In genomic region chr7:120862626-120863025, GRCm38 (mm10) we compare ENCODE assay signal across 12 mouse cellular contexts. TPM values are rescaled to one million over a fixed set of nuclear protein-coding genes. Genes with fewer than 3 reads are reported as not detected.
DNase-seq lines count a peak whose midpoint lies in the region; ATAC-seq and TF ChIP-seq lines count a peak whose summit lies in the region.
"Had no signal": no experiment of that assay in that cellular context is flagged by ENCODE, and none has a peak within 500 bp of the region (broad histone marks: within the 10 kb centered on the region; RNA-seq: fewer than 3 reads in every experiment).

No protein-coding gene starts in this region.

- no peak for TF ChIP-seq CTCF in liver, postnatal 0 days (IDR thresholded peaks at IDR 0.05; ENCODE audit: low read depth)

- H3K4me2 ChIP-seq in kidney, embryonic 14.5 days (replicated peaks; ENCODE audit: low read depth, low read length): no peak overlapping the region
- no peak overlapping the region for H3K4me2 ChIP-seq in embryonic facial prominence, embryonic 11.5 days (ENCODE audit: low read depth, low read length)
- H3K4me2 ChIP-seq in liver, postnatal 0 days (ENCODE audit: low read depth, low read length): peak overlapping the region; percentile 59

- no peak for TF ChIP-seq EP300 in liver, postnatal 0 days (IDR thresholded peaks at IDR 0.05; ENCODE audit: low read depth)

- 0 out of 2 replicates have a peak overlapping the region, but pooled peaks have one; percentile 12 for H3K9ac ChIP-seq in kidney, embryonic 14.5 days (ENCODE audit: low read depth, low read length)
- no peak overlapping the region for H3K9ac ChIP-seq in embryonic facial prominence, embryonic 11.5 days (replicated peaks; ENCODE audit: low read length)
- H3K9ac ChIP-seq in liver, postnatal 0 days (replicated peaks): peak overlapping the region; percentile 48; the same call in 1 of the 2 replicates

- no peak for DNase-seq in kidney, postnatal 14 days
- DNase-seq in embryonic facial prominence, embryonic 11.5 days (ENCODE audit: low spot score): peak; percentile 81
- peak; percentile 47 for DNase-seq in hindlimb bud, embryonic 11.5 days (ENCODE audit: extremely low spot score, low read depth, low spot score)
- no peak for DNase-seq in liver, postnatal 0 days
- no peak for DNase-seq in frontal cortex, postnatal 36 days (ENCODE audit: low spot score in 2 of 2)
- no peak for DNase-seq in urinary bladder, postnatal 14 days (ENCODE audit: low spot score)
- DNase-seq in lung, postnatal 14 days: no peak
- DNase-seq: adrenal gland, postnatal 36 days; cerebellum, adult 11 months; kidney, adult 2 months had no signal

- H3K4me1 ChIP-seq in kidney, embryonic 14.5 days (ENCODE audit: control insufficient read depth, insufficient read depth, low read length): peaks cover 51% of the 10 kb centered on the region
- peaks cover 10% of the 10 kb centered on the region; the same call in 1 of the 2 replicates for H3K4me1 ChIP-seq in embryonic facial prominence, embryonic 11.5 days (ENCODE audit: control insufficient read depth, insufficient read depth, low read length)
- H3K4me1 ChIP-seq in liver, postnatal 0 days (ENCODE audit: insufficient read depth): peaks cover 78% of the 10 kb centered on the region

- WGBS in kidney, embryonic 14.5 days: 36% methylated on average over 7 of the region's 7 CpGs
- 32% methylated on average over 7 of the region's 7 CpGs for WGBS in embryonic facial prominence, embryonic 11.5 days
- WGBS in liver, postnatal 0 days (ENCODE audit: insufficient replicate concordance): 64% methylated on average over 7 of the region's 7 CpGs

- no peak for ATAC-seq in kidney, embryonic 14.5 days (ENCODE audit: low FRiP score, low TSS enrichment)
- ATAC-seq in embryonic facial prominence, embryonic 11.5 days (replicated peaks; ENCODE audit: insufficient number of reproducible peaks, low FRiP score, low TSS enrichment, low read depth): no peak
- ATAC-seq in liver, postnatal 0 days: no peak

- H3K27ac ChIP-seq in kidney, embryonic 14.5 days (ENCODE audit: low read depth, low read length): no peak overlapping the region
- H3K27ac ChIP-seq in embryonic facial prominence, embryonic 11.5 days (replicated peaks; ENCODE audit: low read depth, low read length): peak overlapping the region; percentile 66
- H3K27ac ChIP-seq in liver, postnatal 0 days (ENCODE audit: low read depth): peak overlapping the region; percentile 88
- H3K27ac ChIP-seq: macrophage had no signal

- H3K36me3 ChIP-seq in kidney, embryonic 14.5 days (ENCODE audit: control insufficient read depth, insufficient read depth, low read length): peaks cover 4% of the 10 kb centered on the region; the same call in 1 of the 2 replicates
- H3K36me3 ChIP-seq in embryonic facial prominence, embryonic 11.5 days (replicated peaks; ENCODE audit: control insufficient read depth, insufficient read depth, low read depth, low read length): no peaks in the 10 kb centered on the region; the same call in 1 of the 2 replicates
- H3K36me3 ChIP-seq in liver, postnatal 0 days (replicated peaks; ENCODE audit: insufficient read depth, low read length): peaks cover 18% of the 10 kb centered on the region

- H3K9me3 ChIP-seq in kidney, embryonic 14.5 days (ENCODE audit: control insufficient read depth, low read length): no peaks in the 10 kb centered on the region
- no peaks in the 10 kb centered on the region for H3K9me3 ChIP-seq in embryonic facial prominence, embryonic 11.5 days (replicated peaks; ENCODE audit: control insufficient read depth, low read length)
- H3K9me3 ChIP-seq in liver, postnatal 0 days (ENCODE audit: low read length): no peaks in the 10 kb centered on the region

- no peaks in the 10 kb centered on the region for H3K27me3 ChIP-seq in kidney, embryonic 14.5 days (ENCODE audit: control insufficient read depth, insufficient read depth, low read length)
- no peaks in the 10 kb centered on the region for H3K27me3 ChIP-seq in embryonic facial prominence, embryonic 11.5 days (ENCODE audit: control insufficient read depth, insufficient read depth, low read length)
- H3K27me3 ChIP-seq in liver, postnatal 0 days (ENCODE audit: insufficient read depth, low read length): no peaks in the 10 kb centered on the region

- H3K4me3 ChIP-seq in kidney, embryonic 14.5 days (ENCODE audit: low read length): no peak overlapping the region
- H3K4me3 ChIP-seq in embryonic facial prominence, embryonic 11.5 days (ENCODE audit: low read depth, low read length): no peak overlapping the region
- no peak overlapping the region for H3K4me3 ChIP-seq in liver, postnatal 0 days (ENCODE audit: low read depth, low read length)

RNA-seq across cellular contexts. Expression of gene Eef2k, which starts 20.0 kb away (rescaled TPM):
- polyA plus RNA-seq in kidney, embryonic 14.5 days (2014; fragmentation: Nextera tagmentation; extraction: Ambion mirVana): 7.3 and 8.6 TPM in 2 replicates
- polyA plus RNA-seq in embryonic facial prominence, embryonic 11.5 days (2014; fragmentation: Nextera tagmentation; extraction: Ambion mirVana): 8.7 and 10.6 TPM in 2 replicates
- 14.4 and 19.5 TPM in 2 replicates for polyA plus RNA-seq in liver, postnatal 0 days (2015; fragmentation: Nextera tagmentation; extraction: Ambion mirVana)

RNA-seq across cellular contexts. Expression of gene Gm5737, which starts 50.5 kb away (rescaled TPM):
- not detected in 2 replicates for polyA plus RNA-seq in kidney, embryonic 14.5 days (2014; fragmentation: Nextera tagmentation; extraction: Ambion mirVana)
- polyA plus RNA-seq in embryonic facial prominence, embryonic 11.5 days (2014; fragmentation: Nextera tagmentation; extraction: Ambion mirVana): not detected in 2 replicates
- polyA plus RNA-seq in liver, postnatal 0 days (2015; fragmentation: Nextera tagmentation; extraction: Ambion mirVana): not detected in 2 replicates
- polyA plus RNA-seq: kidney, adult 2 months; macrophage had no signal

RNA-seq across cellular contexts. Expression of gene Polr3e, which starts 54.9 kb away (rescaled TPM):
- 25.6 and 31.2 TPM in 2 replicates for polyA plus RNA-seq in kidney, embryonic 14.5 days (2014; fragmentation: Nextera tagmentation; extraction: Ambion mirVana)
- polyA plus RNA-seq in embryonic facial prominence, embryonic 11.5 days (2014; fragmentation: Nextera tagmentation; extraction: Ambion mirVana): 22.7 and 22.8 TPM in 2 replicates
- polyA plus RNA-seq in liver, postnatal 0 days (2015; fragmentation: Nextera tagmentation; extraction: Ambion mirVana): 8.5 and 9.3 TPM in 2 replicates

Comparison
In these comparisons a context has a peak if more than half of its experiments do, and no peak if none do; other contexts are left out.
1. DNase-seq: peak in embryonic facial prominence, embryonic 11.5 days (single experiment) and hindlimb bud, embryonic 11.5 days (single experiment); none in kidney, postnatal 14 days (single experiment), liver, postnatal 0 days (single experiment), frontal cortex, postnatal 36 days (0 of 2), urinary bladder, postnatal 14 days (single experiment) and lung, postnatal 14 days (single experiment).